Mouse (Mus musculus): Measurements from ENCODE around the gene Kalrn. TPM values are rescaled to one million over a fixed set of nuclear protein-coding genes. Genes with fewer than 3 reads are reported as not detected.

Kalrn gene
- polyA plus RNA-seq, 1 experiment from 2014 or later = 25.5 TPM

DNA sequence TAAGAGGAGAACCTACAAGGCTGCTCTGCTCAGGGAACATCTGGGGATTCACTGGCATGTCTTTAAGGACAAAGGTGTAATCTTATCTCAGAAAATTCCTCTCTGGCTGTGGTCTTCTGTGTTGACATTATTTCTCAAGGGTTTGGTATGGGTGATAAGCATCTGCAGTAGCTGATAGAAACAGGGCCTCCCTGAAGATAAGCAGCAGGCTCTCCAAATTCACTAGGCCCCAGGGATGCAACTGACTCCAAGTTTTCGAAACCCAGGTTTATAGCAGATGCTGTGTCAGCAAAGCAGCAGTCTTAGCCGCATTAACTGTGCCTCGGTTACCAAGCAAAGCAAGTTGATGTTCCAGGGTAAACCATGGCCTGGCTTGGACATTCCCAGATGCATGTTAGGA is 514.7 kb downstream of the Kalrn start:
- Histone ChIP-seq H3K9me3 (no peaks in the 10 kb centered on the region), H3K27ac (no peak overlapping the region), H3K36me3 (peaks cover 14% of the 10 kb centered on the region), H3K4me2 (replicated peaks) (no peak overlapping the region), H3K27me3 (replicated peaks) (no peaks in the 10 kb centered on the region), H3K9ac (no peak overlapping the region), H3K4me1 (peaks cover 3% of the 10 kb centered on the region; the same call in 1 of the 2 replicates), H3K4me3 (no peak overlapping the region)
- WGBS = 77% methylated on average over 3 of the region's 3 CpGs
- ATAC-seq (ENCODE audit: low FRiP score, low read depth) = no peak

- H3K27me3 ChIP-seq (replicated peaks) = no peaks in the 10 kb centered on the region
- no peak overlapping the region for H3K4me2 ChIP-seq (replicated peaks)
- H3K4me3 ChIP-seq = no peak overlapping the region
- no peak overlapping the region for H3K27ac ChIP-seq
- H3K4me1 ChIP-seq = peaks cover 3% of the 10 kb centered on the region; the same call in 1 of the 2 replicates
- peaks cover 23% of the 10 kb centered on the region for H3K36me3 ChIP-seq
- ATAC-seq (ENCODE audit: low FRiP score, low read depth) = no peak
- 82% methylated on average over 5 of the region's 5 CpGs for WGBS
- H3K9ac ChIP-seq = no peak overlapping the region
- no peaks in the 10 kb centered on the region for H3K9me3 ChIP-seq
Observed at GRCm38 (mm10) chr16:34057464-34057863, 515.9 kb downstream of the Kalrn start.

DNA sequence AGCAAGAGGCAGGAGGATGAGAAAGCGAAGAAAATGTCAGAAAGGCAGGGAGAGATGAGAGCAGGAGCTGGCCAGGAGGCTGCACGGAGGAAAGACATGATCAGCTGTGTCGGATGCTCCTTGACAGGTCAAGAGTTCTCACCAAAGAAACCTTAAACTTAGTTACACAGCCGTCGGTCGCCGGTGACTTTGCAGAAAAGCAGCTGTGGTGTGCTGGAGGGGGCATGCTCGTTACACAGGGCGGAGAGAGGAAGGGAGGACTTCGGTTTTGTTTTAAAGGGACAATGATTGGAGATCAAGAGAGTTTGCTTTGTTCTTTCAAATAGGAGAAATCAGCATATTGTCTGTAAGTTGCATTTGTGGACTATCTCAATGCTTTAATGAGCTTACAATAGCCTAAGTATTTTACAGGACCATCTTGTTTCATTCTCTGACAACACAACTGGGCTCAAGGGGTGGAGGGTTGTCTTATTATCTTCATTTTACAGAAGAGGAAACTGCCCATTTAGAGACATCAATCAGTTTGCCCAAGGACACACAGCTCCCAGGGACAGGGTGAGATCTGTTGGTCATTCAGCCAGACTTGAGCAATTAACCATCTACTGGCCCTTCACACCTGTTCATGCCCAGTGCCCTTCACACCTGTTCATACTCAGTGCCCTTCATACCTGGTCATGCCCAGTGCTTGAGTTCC is 516.8 kb downstream of the Kalrn start:
- no peak overlapping the region for H3K9ac ChIP-seq
- H3K27me3 ChIP-seq (replicated peaks) = no peaks in the 10 kb centered on the region
- H3K36me3 ChIP-seq = peaks cover 23% of the 10 kb centered on the region
- no peak overlapping the region for H3K4me2 ChIP-seq (replicated peaks)
- peaks cover 3% of the 10 kb centered on the region; the same call in 1 of the 2 replicates for H3K4me1 ChIP-seq
- H3K9me3 ChIP-seq = no peaks in the 10 kb centered on the region
- H3K27ac ChIP-seq = no peak overlapping the region
- H3K4me3 ChIP-seq = no peak overlapping the region
- WGBS = 65% methylated on average over 10 of the region's 10 CpGs
- ATAC-seq (ENCODE audit: low FRiP score, low read depth) = no peak

- WGBS = 88% methylated on average over 7 of the region's 7 CpGs
- Histone ChIP-seq H3K36me3 (peaks cover 31% of the 10 kb centered on the region), H3K27ac (no peak overlapping the region)
Observed at GRCm38 (mm10) chr16:34050090-34050489, 523.2 kb downstream of the Kalrn start.

GRCm38 (mm10) chr16:34049361-34049760 is 524.0 kb downstream of the Kalrn start:
- ATAC-seq (ENCODE audit: low FRiP score, low read depth) = no peak
- 91% methylated on average over 12 of the region's 12 CpGs for WGBS
- H3K36me3 ChIP-seq = peaks cover 24% of the 10 kb centered on the region
- H3K4me3 ChIP-seq = no peak overlapping the region
- no peak overlapping the region for H3K4me2 ChIP-seq (replicated peaks)
- no peak overlapping the region for H3K27ac ChIP-seq
- H3K27me3 ChIP-seq (replicated peaks) = no peaks in the 10 kb centered on the region
- no peaks in the 10 kb centered on the region for H3K4me1 ChIP-seq
- H3K9ac ChIP-seq = no peak overlapping the region
- H3K9me3 ChIP-seq = no peaks in the 10 kb centered on the region

More at GRCm38 (mm10) chr16:34050090-34050489, 523.2 kb downstream of the Kalrn start:
- no peaks in the 10 kb centered on the region for H3K4me1 ChIP-seq
- H3K27me3 ChIP-seq (replicated peaks) = no peaks in the 10 kb centered on the region
- no peaks in the 10 kb centered on the region for H3K9me3 ChIP-seq
- H3K9ac ChIP-seq = no peak overlapping the region
- no peak for ATAC-seq (ENCODE audit: low FRiP score, low read depth)
- H3K4me3 ChIP-seq = no peak overlapping the region
- H3K4me2 ChIP-seq (replicated peaks) = no peak overlapping the region

DNA sequence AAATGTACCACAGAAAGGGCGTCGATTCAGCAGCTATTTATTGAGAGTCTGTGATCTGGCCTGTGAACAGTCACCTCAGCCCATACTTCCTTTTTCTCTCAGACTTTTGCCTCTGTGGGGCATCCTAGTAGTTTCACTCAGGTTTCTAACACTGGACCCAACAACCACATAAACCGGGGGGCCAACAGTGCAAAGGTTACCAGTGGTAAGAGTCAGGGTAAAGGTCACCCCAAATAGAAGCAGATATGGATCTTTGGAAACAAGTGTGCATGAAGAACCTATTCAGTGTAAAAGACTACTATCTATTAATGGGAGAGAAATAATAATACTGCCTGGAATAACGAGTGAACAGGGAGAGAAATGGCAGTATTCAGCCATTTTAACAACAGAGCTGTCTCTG is 525.1 kb downstream of the Kalrn start:
- Histone ChIP-seq H3K36me3 (peaks cover 14% of the 10 kb centered on the region), H3K4me1 (no peaks in the 10 kb centered on the region), H3K9ac (no peak overlapping the region), H3K4me2 (replicated peaks) (no peak overlapping the region), H3K27ac (no peak overlapping the region), H3K27me3 (replicated peaks) (no peaks in the 10 kb centered on the region), H3K9me3 (no peaks in the 10 kb centered on the region), H3K4me3 (no peak overlapping the region)
- ATAC-seq (ENCODE audit: low FRiP score, low read depth) = no peak
- 89% methylated on average over 4 of the region's 4 CpGs for WGBS

GRCm38 (mm10) chr16:34047543-34047942 is 525.8 kb downstream of the Kalrn start:
- H3K4me1 ChIP-seq = no peaks in the 10 kb centered on the region
- no peaks in the 10 kb centered on the region for H3K27me3 ChIP-seq (replicated peaks)
- H3K4me2 ChIP-seq (replicated peaks) = no peak overlapping the region
- no peak overlapping the region for H3K27ac ChIP-seq
- ATAC-seq (ENCODE audit: low FRiP score, low read depth) = no peak
- 77% methylated on average over 7 of the region's 7 CpGs for WGBS
- peaks cover 9% of the 10 kb centered on the region; the same call in 1 of the 2 replicates for H3K36me3 ChIP-seq
- H3K9me3 ChIP-seq = no peaks in the 10 kb centered on the region
- H3K4me3 ChIP-seq = no peak overlapping the region
- no peak overlapping the region for H3K9ac ChIP-seq

DNA sequence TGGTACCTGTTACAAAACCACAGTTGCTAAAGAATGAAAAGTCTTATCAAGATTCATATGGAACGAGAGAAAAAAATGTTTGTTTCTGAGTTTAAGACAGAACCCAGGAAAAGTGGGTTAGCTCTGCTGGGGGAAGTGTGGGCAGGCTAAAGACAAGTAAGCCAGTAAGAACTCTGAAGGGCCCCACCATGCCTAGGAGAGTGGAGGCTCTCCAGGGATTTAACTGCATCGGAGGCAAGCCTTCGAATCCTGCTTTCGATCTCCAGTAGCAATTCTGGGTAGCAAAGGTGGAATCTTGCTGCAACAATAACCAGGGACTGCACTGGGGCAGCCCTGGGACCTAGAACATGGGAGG is 526.3 kb downstream of the Kalrn start:
- ATAC-seq (ENCODE audit: low FRiP score, low read depth) = no peak
- H3K9ac ChIP-seq = no peak overlapping the region
- no peaks in the 10 kb centered on the region for H3K9me3 ChIP-seq
- peaks cover 9% of the 10 kb centered on the region; the same call in 1 of the 2 replicates for H3K36me3 ChIP-seq
- WGBS = 92% methylated on average over 4 of the region's 4 CpGs
- no peaks in the 10 kb centered on the region for H3K4me1 ChIP-seq
- H3K4me3 ChIP-seq = no peak overlapping the region
- no peaks in the 10 kb centered on the region for H3K27me3 ChIP-seq (replicated peaks)
- no peak overlapping the region for H3K4me2 ChIP-seq (replicated peaks)
- H3K27ac ChIP-seq = no peak overlapping the region

GRCm38 (mm10) chr16:34046268-34047005 is 526.9 kb downstream of the Kalrn start:
- Histone ChIP-seq H3K9me3 (no peaks in the 10 kb centered on the region), H3K4me1 (no peaks in the 10 kb centered on the region), H3K36me3 (peaks cover 9% of the 10 kb centered on the region; the same call in 1 of the 2 replicates), H3K9ac (no peak overlapping the region), H3K4me2 (replicated peaks) (no peak overlapping the region), H3K27me3 (replicated peaks) (no peaks in the 10 kb centered on the region), H3K4me3 (no peak overlapping the region), H3K27ac (no peak overlapping the region)
- 88% methylated on average over 13 of the region's 13 CpGs for WGBS
- ATAC-seq (ENCODE audit: low FRiP score, low read depth) = no peak

DNA sequence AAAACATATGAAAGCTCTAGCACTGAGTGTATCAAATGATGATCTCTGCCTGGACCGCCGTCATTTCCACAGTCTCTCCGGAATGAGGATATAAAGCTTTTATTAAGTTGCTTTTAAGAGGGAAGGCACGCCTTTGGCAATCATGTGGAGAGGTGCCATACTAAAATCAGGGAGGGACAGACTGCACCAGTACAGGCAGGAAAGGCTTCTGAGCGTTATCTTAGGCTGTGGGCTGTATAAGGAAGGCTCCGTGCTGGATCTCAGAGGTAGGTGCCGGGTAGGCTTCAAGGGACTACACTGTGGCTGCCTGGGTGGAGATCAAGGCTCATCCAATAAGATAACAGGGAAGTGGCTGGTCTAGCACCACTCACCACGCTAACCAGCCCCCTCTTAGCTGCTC is 528.8 kb downstream of the Kalrn start:
- H3K4me2 ChIP-seq (replicated peaks) = no peak overlapping the region
- no peak overlapping the region for H3K4me3 ChIP-seq
- no peak overlapping the region for H3K27ac ChIP-seq
- no peaks in the 10 kb centered on the region for H3K9me3 ChIP-seq
- ATAC-seq (ENCODE audit: low FRiP score, low read depth) = no peak
- no peaks in the 10 kb centered on the region for H3K4me1 ChIP-seq
- 91% methylated on average over 8 of the region's 8 CpGs for WGBS
- H3K9ac ChIP-seq = no peak overlapping the region
- peaks cover 12% of the 10 kb centered on the region for H3K36me3 ChIP-seq
- no peaks in the 10 kb centered on the region for H3K27me3 ChIP-seq (replicated peaks)

- Histone ChIP-seq H3K27ac (no peak overlapping the region), H3K27me3 (replicated peaks) (no peaks in the 10 kb centered on the region), H3K9ac (no peak overlapping the region), H3K4me1 (no peaks in the 10 kb centered on the region), H3K36me3 (peaks cover 14% of the 10 kb centered on the region), H3K4me3 (no peak overlapping the region), H3K9me3 (no peaks in the 10 kb centered on the region), H3K4me2 (replicated peaks) (no peak overlapping the region)
- ATAC-seq (ENCODE audit: low FRiP score, low read depth) = no peak
- WGBS = 91% methylated on average over 6 of the region's 6 CpGs
Observed at GRCm38 (mm10) chr16:34043048-34043795, 530.1 kb downstream of the Kalrn start.

GRCm38 (mm10) chr16:34042586-34042985 is 530.7 kb downstream of the Kalrn start:
- ATAC-seq (ENCODE audit: low FRiP score, low read depth) = no peak
- 96% methylated on average over 4 of the region's 4 CpGs for WGBS
- no peaks in the 10 kb centered on the region for H3K27me3 ChIP-seq (replicated peaks)
- no peak overlapping the region for H3K4me2 ChIP-seq (replicated peaks)
- H3K36me3 ChIP-seq = peaks cover 21% of the 10 kb centered on the region
- H3K4me3 ChIP-seq = no peak overlapping the region
- no peaks in the 10 kb centered on the region for H3K4me1 ChIP-seq
- H3K9me3 ChIP-seq = no peaks in the 10 kb centered on the region
- no peak overlapping the region for H3K9ac ChIP-seq
- H3K27ac ChIP-seq = no peak overlapping the region

Data from neural tube, embryonic 12.5 days (tissue).